Mouse (Mus musculus) central nervous system, embryonic 18 days (tissue): Measurements from ENCODE around the gene Ssu2. TPM values are rescaled to one million over a fixed set of nuclear protein-coding genes. Genes with fewer than 3 reads are reported as not detected.

Experiments used
- polyA plus RNA-seq: library from polyadenylated mRNA; depleted of rRNA; stranded (reverse); fragments of >200 nt; gene quantifications from 2 replicates; pipeline ENCODE4 v1.2.3, GENCODE M21; 2012; rRNA removed

Ssu2 gene
- 0.13 and 0.67 TPM in 2 replicates for polyA plus RNA-seq

GRCm38 (mm10) chr6:112387947-112388346 is at the start of gene Ssu2:
TSS of gene Ssu2 (minus strand) at chr6:112388023.

Other genes starting within 250 kb of the Ssu2 start
- gene Lmcd1, start 114.3 kb downstream of the Ssu2 start, polyA plus RNA-seq, result 4.6 and 7.0 TPM in 2 replicates
- gene Cav3, start 71.5 kb upstream of the Ssu2 start, polyA plus RNA-seq, result 0.06 and 7.0 TPM in 2 replicates
- gene Oxtr, start 101.9 kb upstream of the Ssu2 start, polyA plus RNA-seq, result 2.4 and 2.7 TPM in 2 replicates